Mouse (Mus musculus) cerebellum, postnatal 10 days (tissue): Measurements from ENCODE around the gene Ntrk2.
"Not testable (repeated sequence)": the region's sequence is repeated elsewhere in the genome, so short reads cannot be mapped to it uniquely, and the experiment has no call there.

Experiments
- DNase-seq, 2 experiments: peaks; one replicate each; pipeline ENCODE4 v3.0.0; 2021; ENCODE audit warnings: mixed read lengths in 2 of 2

Ntrk2 gene

DNA sequence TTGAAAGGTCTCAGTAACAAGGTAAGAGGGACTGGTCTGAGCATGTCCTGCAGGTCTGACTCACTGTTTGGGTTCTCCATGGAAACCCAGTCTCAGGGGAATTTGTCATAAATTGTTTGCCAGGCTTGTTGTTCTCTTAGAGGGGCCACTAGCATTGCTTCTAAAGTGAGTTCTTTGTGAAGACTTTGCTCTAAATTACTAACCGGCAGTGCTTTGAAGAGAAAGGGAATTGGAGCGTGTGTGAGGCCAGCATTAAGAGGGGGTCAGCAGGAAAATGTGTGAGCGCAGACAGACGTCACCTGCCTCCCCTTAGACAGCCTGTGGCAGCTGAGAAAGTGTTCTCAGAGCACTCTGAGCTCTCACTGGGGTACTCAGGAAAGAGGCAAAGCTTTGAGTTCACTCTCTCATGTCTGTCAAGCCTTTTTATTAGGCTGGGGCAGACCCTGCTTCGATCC is 165.1 kb downstream of the Ntrk2 start:
- DNase-seq = no peak

DNA sequence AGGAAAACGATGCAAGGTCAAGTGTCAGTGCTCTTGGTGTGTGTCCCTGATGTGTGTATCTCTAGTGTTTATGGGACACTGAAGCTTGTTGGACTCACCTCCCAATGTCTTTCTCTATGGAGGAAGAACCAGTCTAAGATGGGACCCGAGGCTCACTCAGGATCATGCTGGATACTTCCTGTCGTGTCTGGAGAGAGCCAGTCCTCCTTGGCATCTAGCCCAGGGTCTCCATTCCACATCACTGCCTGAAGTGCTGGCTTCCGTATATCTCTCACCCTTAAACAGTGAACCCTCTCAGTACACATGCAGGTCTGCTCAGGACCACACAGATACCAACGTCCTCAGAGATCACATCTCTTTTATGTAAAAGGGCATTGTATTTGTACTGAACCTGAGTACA is 166.1 kb downstream of the Ntrk2 start:
- DNase-seq = peak; percentile 71 to 72

DNA sequence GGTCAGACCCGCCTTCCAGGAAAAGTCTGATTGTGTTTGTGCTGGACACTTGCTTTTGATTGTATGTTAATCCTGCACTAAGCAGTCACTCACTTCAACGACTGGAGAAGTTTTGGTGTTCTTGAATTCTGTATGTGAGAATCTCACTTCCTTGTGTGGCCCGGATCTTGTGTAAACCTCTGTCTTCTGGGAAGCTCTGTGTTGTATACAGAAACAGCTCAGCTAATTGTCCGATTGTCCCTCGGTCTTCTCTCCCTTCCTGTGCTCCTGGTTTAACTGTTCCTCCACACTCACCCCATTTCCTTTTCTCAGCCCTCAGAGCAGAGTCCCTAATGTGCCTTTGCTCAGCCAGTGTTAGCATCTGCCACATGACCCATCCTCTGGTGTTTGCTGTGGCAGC is 190.1 kb downstream of the Ntrk2 start:
- no peak for DNase-seq

DNA sequence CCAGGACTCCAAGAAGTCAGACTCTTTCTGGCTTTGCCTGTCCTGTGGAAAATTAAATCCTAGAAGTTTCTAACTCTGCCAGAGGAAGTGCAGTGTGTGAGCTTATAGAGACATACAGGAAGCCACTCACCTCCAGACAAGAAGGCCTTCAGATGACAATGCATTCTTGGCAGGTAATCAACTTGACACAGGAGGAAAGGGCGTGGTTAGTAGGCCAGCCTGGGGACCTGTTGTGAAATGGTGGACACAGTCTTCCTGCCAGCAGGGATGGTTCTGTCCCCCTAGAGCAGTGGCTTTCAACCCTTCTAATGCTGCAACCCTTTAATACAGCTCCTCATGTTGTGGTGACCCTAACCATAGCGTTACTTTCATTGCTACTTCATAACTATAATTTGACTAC is 191.4 kb downstream of the Ntrk2 start:
- DNase-seq = no peak

DNA sequence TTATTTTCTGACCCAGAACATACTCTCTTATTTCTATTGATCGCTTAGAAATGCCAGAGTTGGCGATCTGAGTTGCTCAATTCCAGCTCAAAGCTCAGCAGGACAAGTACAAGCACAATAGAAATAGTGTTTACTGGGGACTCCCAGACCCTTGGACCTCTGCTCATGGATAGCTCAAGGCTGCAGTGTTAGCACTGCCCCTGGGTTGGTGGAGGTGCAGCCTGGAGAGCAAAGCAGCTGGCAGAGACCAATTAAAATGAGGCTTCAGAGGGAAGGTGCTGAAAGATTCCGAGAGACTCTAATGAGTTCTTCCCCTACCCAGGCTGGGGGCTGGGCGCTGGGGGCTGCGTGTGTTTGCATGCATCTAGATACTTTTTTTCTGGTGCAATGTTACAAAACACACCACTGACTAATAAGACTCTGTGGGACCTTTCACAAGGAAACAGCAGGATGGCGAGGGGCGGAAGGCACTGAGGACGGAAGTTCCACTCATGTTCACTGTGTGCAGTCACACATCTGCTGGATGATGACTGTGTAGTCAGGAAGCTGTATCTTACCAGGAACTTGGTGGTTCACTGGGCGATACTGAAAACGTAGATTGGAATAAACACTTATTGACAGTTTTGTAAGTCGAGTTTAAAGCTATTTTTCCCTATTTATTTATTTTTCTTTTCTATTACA is 193.1 kb downstream of the Ntrk2 start:
- no peak for DNase-seq

DNA sequence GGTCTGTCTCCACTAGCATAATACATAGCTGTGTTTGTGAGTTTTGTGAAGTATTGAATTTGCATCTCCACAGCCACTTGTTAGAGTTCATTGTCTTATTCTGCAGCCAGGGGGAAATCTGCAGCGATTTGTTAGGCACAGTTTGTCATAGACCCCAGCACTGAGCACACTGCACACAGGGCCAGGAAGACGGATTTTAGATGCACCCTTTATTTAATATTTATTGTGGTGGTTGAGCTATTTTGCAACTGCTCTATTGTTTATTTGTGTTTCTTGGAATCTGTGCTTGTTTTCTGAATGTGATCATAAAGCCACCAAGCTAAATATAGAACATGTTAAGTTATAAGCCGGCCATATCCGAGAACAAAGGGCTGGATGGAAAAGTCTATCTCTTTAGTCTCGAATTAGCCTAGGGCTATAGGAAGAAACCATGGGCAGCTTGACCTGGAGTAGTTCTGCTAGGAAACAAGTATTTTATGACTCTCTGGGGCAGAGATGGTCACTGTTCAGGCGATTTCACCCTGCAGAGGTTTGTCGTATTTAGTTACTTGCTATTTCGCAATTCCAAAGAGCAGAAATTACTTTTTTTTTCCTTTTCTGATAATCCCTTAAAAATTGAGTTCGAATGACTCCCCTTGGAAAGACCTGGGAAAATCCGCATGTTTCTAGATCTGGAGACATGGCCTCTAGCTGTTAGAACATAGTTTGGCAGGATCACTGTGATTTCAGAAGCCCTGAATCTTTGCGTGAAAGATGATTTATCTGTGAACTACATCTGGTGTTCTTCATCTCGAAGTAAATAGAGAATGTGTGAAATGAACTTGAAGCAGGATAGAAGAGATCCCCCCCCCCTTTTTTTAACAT is 196.8 kb downstream of the Ntrk2 start:
- no peak for DNase-seq

DNA sequence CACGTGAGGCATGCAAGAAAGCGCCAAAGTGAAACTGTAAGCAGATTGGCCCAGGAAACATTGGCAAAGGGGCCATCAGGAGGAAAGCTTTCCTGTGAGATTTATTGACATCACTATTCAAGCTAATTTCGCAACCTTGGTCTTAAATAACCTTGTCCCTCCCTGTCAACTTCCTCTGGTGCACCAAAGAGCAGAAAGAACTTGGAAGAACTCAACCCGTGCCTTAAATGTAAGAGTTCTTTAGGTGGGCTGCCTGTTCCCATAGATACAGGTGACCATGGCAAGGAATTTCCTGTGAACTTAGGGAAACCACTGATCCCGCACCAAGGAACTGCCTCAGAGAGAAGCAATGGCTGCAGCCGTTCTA is 197.4 kb downstream of the Ntrk2 start:
- DNase-seq = no peak

DNA sequence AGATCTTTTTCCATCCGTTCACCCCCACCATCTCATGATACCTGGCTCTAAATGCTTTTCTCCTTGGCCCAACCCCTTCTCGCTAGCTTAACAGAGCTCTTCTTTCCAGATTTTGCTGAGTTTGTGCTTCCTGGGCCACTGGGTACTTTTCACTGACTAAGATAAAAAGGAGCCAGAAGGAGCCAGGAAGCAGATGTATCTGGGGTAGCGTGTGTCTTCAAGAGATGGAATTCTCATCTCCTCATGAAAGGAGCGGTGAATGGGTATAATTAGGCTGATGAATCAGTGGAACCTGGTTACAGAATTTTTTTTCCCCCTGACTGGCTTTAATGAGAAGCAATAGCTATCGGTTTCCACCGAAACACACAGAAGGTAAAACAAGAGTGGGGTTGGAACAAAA is 198.2 kb downstream of the Ntrk2 start:
- no peak for DNase-seq

DNA sequence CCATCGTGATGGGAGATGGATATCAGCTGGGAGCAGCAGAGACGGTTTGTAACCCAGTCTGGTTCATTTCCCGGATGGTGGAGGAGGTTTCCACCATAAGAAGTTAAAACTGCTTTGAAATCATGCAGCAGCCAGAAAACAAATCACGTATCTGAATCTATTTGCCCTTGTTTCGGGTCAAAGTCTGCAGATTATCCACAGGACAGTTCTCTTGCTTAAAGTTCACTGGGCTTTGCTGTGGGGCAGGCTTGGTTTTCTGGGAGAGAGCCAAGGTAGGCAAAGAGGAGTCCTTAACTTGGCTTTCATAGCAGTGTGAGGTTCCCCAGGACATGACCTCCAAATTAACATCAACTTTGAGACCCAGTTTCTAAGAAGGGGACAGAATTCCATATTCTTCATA is 203.5 kb downstream of the Ntrk2 start:
- no peak for DNase-seq

DNA sequence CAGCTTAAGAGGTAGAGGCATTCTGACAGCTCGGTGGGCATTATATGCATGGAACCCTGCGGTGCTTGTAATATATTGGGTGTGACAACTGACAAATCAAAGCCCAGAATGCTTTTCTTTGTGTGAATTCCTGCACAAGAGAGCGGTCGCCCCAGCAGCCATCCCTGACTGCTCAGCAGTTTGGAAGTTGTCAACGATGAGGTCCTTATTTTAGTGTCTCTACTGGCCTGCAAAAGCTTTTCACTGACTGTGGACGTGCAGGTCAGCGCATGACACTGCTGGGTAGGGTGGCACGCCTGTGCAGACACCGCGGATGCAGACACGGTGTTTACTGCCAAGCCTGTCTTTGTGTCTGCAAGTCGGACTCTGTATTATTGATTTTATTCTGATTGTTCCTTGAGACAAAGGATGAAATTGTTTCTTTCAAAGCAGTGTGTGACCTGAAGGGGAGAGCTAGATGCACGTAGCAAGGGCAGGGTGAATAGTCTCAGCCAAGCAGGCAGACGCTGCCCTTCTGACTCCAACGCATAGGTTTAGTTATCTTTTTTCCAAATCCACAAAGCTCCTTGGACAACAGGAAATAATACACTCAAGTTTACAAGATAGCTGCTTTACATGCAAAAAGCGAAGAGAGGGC is 204.6 kb downstream of the Ntrk2 start:
- DNase-seq = peak; percentile 28 to 39

DNA sequence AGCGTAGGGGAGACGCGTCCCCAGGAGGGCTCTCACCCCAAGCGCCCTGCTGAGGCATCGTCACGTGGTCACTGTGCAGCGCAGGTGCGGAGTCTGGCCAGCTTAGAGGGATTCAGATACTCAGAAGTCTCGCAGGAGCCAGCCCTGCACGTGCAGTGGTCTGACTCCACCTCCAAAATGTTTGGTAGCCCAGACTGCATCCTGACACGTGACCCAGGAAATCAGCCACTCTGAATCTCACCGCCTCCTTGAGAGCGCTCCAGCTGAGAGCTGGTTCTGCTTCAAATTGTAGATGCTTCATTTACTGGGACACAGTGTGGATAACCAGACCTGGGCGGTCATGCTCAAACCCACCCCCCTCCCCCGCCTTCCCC is 205.1 kb downstream of the Ntrk2 start:
- peak; percentile 83 to 84 for DNase-seq

DNA sequence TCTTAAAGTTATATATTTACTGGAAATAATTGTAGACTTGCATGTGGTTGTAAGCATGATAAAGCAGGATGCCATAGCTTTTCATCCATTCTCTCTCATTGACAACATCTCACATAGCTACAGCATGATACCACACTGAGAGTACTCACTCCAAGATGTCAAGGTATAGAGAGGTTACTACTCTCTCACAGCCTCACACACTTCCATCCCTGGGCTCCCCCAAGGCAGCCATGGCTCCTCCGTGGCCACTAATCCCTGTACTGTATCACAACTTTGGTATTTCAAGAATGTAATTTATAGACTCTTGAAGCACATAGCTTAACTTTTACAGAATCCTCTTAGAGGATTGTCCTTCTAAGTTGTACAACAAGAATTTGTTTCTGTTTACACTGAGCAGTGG is 209.0 kb downstream of the Ntrk2 start:
- DNase-seq = no peak

DNA sequence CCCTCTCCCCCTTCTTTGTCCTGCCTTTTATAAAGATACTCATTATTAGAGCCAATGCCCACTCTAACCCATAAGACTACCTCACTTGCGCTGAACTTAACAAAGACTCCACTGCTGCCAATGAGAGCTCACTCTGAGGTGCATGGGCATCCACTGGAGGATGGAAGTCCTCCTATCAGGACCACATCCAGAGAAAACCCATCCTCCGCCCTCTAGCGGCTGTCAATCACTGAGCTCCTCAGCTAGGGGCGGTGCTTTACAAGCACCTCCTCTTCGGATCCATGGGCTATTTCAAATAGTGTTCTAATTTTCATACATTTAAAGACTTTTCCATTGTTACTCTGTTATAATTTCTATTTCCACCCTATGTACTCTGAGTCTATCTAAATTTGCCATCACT is 210.8 kb downstream of the Ntrk2 start:
- no peak for DNase-seq

DNA sequence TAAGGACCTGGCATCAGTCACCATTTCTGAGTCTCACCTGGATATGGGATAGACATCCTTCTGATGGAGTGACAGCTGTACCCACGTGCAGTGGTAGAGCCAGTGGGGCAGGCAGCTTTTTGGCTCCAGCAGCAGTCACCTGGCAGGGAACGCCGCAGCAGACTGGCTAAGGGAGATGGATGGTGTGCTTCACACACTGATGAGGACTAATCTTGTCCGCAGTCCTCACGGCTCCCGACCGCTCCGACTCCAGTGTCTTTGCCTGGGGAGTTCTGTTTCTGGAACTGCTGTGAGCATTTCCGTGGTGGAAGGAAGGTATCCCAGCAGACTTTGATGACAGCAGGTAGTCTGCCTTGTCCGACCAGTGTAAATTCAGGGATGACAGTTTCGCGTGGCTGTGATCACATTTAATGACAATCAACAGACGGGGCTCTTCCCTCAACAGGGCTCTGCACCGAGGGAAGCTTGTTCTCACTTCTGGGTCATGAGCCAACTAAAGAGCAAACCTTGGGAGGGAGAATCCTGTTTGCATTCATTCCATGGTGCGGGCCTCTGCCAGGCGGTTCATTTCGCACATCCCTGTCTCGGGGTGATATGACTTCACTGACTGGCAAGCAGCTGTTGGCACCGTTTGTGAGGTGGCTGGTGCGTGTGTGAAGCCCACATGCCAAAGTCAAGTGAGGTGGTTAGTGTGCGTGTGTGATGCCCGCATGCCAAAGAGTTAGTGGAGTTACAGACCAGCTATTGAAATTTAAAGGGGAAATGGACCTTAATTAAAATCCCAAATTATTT is 216.1 kb downstream of the Ntrk2 start:
- DNase-seq = peak; percentile 58 to 67

DNA sequence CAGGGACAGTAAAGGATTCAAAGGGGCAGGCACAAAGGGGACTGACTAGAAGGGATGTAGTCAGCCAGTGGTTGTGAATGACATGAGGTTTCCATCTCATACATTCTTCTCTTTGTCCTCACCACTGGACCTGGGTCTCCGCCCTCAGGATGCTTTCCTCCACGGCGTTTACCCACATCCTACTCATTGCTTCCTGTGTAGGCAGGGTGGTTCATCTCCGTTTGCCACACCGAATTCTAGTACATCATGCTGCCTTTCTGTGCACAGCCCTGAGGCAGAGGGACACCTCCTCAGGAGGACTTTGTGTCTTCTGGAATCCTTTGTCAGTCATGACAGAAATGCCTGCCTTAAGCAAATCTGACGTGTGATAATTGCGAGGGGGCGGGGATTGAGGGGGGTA is 219.3 kb downstream of the Ntrk2 start:
- no peak for DNase-seq

DNA sequence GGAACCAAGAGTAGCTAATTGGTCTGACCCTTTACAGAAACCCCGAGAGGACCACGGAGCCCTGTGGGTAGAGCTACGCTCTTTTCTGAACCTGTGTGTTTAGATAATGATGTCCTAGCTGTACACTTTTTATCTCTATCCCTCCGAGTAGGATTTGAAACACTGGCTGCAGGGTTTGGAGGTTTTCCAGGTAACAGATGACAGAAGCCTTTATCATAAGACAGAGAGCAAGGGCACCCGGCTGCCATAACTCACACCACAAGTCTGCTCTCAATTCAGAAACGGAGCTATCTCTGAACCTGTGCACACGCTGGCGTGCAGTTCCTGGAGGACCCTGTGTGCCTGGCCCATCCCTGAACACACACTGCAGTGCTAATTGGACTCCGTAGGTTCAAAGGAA is 221.1 kb downstream of the Ntrk2 start:
- peak; percentile 34 to 41 for DNase-seq

DNA sequence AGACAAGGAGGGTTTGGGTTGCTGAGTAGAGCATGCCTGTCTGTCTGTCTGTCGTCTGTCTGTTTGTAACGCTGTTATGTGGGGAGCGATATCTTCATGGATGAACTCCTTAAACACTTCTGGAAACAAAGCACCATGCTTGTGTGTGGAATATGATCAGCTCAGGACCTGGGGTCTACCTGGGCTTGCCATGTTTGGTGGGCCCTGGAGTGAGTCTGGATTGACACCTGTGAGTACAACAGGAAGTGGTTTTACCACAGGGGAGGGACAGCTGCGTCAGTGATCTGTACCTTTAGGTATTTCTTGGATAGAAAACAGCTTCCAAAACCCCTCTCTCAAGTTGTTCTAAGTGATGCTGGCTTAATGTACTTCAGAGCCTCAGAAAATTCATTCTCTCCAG is 222.2 kb downstream of the Ntrk2 start:
- DNase-seq = no peak

DNA sequence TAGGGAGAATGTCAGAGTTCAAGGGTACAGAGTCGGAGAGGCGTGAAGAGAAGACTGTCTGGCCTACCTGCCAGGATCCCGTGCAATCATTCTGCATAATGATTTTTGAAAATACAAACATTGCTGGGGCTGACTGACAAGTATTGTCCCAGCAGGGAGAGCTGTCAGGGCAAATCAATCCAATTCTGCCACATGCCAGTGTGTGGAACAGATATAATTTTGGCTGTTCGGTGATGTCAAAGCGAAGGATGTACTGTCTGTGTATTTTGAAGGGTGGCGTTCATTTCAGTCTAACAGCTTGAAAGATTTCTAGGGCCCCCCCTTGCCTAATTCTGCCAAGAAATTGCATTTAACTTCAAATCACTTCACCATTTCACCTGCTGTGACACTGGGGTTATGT is 224.2 kb downstream of the Ntrk2 start:
- peak; percentile 34 to 46 for DNase-seq

DNA sequence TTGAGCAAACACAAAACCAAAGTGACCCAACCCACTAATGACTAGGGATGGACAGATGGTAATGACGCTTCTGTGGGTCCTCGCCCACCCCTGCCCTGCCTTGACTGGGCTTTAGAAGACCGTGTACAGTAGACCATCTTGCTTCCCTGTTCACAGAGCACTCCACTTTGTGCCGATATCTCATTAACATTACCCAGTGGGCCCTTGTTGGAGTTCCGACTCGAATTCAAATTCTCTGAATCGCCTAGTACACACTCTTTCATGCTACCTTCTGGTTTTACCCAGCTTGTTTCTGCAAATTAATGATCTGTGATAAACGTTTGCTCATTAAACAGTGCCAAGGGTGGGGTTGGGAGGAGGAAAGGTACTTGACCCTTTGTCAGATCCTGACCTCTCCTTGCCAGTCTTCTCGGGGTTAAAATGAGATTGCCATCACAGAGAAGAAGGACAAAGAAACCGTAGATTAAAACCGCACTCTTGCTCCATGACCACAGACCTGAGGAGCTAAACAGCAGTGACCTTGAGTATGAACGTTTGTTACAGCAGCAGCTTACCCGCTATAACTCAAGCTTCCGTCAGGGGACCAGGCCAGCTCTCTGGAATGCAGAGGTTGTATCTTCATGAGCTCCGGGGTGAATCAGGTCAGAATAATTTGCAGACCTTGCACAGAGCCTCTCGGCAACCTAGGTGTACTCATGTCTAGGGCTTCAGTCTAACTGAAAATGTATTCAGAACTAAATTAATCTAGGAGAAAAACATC is 234.0 kb downstream of the Ntrk2 start:
- DNase-seq = no peak

DNA sequence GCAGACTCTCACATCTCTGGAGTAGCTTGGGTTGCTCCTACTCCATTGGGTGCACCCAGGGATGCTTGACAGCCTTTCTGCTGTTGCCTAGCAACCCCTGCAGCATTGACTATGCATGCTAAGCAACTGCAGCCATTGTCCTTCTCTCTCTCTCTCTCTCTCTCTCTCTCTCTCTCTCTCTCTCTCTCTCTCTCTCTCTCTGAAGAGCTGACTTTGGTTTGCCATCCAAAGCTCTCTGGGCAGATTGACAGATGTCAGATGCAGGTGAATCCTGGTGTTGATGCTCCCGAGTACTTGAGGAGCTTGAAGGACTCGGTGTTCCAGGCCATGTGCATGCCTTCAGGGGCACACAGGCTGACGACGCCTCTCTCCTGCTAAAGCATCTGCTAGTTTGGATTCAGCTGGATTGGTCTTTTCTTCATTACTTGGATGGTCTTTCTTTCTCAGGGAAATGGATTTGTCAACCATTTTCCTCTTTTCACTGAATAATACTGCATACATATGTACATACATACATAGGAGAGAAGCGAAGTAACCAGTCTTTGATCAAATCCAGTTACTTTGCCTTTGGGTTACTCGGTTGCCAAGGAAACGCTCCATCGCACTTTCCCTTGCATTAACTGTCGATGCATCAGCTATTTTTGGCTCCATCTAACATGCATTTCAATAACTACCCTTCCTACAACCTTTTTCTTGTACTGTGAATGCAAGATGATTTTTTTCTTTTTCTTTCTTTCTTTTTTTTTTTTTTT is 234.8 kb downstream of the Ntrk2 start:
- DNase-seq = peak; percentile 64 to 71

DNA sequence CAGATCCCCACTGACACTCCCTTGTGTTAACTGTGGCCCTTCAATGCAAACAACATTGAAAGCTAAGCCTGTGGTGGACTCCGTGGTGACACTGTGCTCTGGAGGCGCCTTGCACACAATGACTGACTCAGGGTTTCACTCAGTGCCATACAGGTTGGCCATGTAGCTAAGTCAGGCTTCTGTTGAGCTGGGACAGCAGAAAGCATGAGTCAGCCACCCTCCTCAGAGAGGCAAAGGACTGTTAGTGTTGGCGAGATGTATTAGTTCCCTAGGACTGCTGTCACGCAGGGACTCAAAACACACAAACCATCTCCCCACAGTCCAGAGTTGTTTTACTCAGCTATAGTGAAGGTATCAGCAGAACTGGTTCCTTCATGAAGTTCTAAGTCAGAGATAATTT is 245.8 kb downstream of the Ntrk2 start:
- DNase-seq = no peak

DNA sequence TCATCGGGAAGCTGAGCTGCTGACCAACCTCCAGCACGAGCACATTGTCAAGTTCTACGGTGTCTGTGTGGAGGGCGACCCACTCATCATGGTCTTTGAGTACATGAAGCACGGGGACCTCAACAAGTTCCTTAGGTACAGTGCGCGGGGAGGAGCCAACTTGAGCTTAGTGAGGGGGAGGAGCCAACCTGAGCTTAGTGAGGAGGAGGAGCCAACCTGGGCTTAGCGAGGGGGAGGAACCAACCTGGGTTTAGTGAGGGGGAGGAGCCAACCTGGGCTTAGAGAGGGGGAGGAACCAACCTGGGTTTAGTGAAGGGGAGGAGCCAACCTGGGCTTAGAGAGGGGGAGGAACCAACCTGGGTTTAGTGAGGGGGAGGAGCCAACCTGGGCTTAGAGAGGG is 248.0 kb downstream of the Ntrk2 start:
- DNase-seq = not testable (repeated sequence)
